21 mouse cellular contexts compared by ENCODE assay signal in the genomic region with DNA sequence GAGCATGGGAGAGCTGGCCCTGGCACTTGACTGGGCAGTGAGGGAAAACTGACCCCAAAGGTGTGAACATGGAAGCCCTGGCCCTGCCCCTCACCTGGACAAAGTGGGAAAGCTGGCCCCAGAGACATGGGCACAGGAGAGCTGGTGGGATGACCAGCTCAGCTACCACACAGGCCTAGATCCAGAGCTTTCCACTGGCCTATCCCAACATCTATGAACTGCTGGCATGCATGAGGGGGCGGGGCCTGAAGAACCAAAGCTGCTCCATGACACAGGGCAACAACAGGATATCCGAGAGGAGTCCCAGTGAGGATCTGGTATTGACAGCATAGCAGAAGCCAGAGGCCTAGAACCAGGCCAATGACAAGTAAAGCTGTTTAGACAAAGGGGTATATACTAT. TPM values are rescaled to one million over a fixed set of nuclear protein-coding genes. Genes with fewer than 3 reads are reported as not detected.
"Had no signal": no experiment of that assay in that cellular context is flagged by ENCODE, and none has a peak within 500 bp of the region (broad histone marks: within the 10 kb centered on the region; RNA-seq: fewer than 3 reads in every experiment).

No protein-coding gene starts in this region.

- H3K27me3 ChIP-seq: kidney, embryonic 15.5 days; limb, embryonic 12.5 days; liver, embryonic 12.5 days; liver, embryonic 15.5 days; midbrain, embryonic 13.5 days had no signal

- H3K27ac ChIP-seq: kidney, embryonic 15.5 days; limb, embryonic 12.5 days; liver, embryonic 12.5 days; liver, embryonic 15.5 days; macrophage; midbrain, embryonic 13.5 days had no signal

- H3K4me2 ChIP-seq: kidney, embryonic 15.5 days; limb, embryonic 12.5 days; liver, embryonic 12.5 days; liver, embryonic 15.5 days; midbrain, embryonic 13.5 days had no signal

- DNase-seq: kidney, adult 11 months; kidney, adult 8-10 months; kidney, postnatal 14 days; layer of hippocampus, adult 9-11 months; liver; lung, adult 18-20 months; lung, postnatal 14 days; thymus, postnatal 25 days had no signal

- H3K4me3 ChIP-seq: kidney, embryonic 15.5 days; layer of hippocampus, adult 2 months; limb, embryonic 12.5 days; liver, embryonic 12.5 days; liver, embryonic 15.5 days; midbrain, embryonic 13.5 days had no signal

- H3K36me3 ChIP-seq: kidney, embryonic 15.5 days; limb, embryonic 12.5 days; liver, embryonic 12.5 days; liver, embryonic 15.5 days; midbrain, embryonic 13.5 days had no signal

- ATAC-seq: liver, embryonic 12.5 days; midbrain, embryonic 13.5 days had no signal

- H3K9me3 ChIP-seq: kidney, embryonic 15.5 days; limb, embryonic 12.5 days; liver, embryonic 12.5 days; liver, embryonic 15.5 days; midbrain, embryonic 13.5 days had no signal

- H3K4me1 ChIP-seq: limb, embryonic 12.5 days; liver, embryonic 12.5 days; liver, embryonic 15.5 days; midbrain, embryonic 13.5 days had no signal

- H3K9ac ChIP-seq: kidney, embryonic 15.5 days; limb, embryonic 12.5 days; liver, embryonic 12.5 days; liver, embryonic 15.5 days; midbrain, embryonic 13.5 days had no signal

RNA-seq across cellular contexts. Expression of a gene that starts 10.6 kb away (rescaled TPM):
- polyA plus RNA-seq: large intestine, adult 2 months; neural tube, embryonic 11.5 days; neural tube, embryonic 14.5 days; small intestine, adult 2 months had no signal

RNA-seq across cellular contexts. Expression of a gene that starts 23.8 kb away (rescaled TPM):
- polyA plus RNA-seq: small intestine, adult 2 months; spleen, adult 2 months had no signal

RNA-seq across cellular contexts. Expression of a gene that starts 34.7 kb away (rescaled TPM):
- polyA plus RNA-seq: limb, embryonic 12.5 days; liver, embryonic 12.5 days; macrophage; midbrain, embryonic 13.5 days; midbrain, postnatal 0 days; neural tube, embryonic 11.5 days; neural tube, embryonic 14.5 days had no signal

RNA-seq across cellular contexts. Expression of a gene that starts 36.6 kb away (rescaled TPM):
- polyA plus RNA-seq: macrophage; midbrain, embryonic 13.5 days had no signal

RNA-seq across cellular contexts. Expression of a gene that starts 47.1 kb away (rescaled TPM):
- polyA plus RNA-seq: kidney, embryonic 15.5 days; large intestine, adult 2 months; limb, embryonic 12.5 days; liver, embryonic 12.5 days; liver, embryonic 15.5 days; macrophage; midbrain, embryonic 13.5 days; midbrain, postnatal 0 days; neural tube, embryonic 11.5 days; neural tube, embryonic 14.5 days; small intestine, adult 2 months had no signal
